Mouse (Mus musculus) liver, embryonic 12.5 days (tissue): ENCODE measurements around the gene Yod1. TPM values are rescaled to one million over a fixed set of nuclear protein-coding genes. Genes with fewer than 3 reads are reported as not detected.
A peak's percentile ranks its signal among the peaks of the same experiment; 100 is the strongest.

Source experiments
- ATAC-seq: fragments of 200-750 bp; cut with Nextera tagmentation; 2 replicates; pipeline ENCODE4 v1.8.0; 2017; ENCODE audit warnings: moderate number of reproducible peaks, mild to moderate bottlenecking, moderate library complexity
- H3K27ac ChIP-seq: fragments of 300-500 bp; sonication (generic); 2 replicates; pipeline ENCODE4 v1.5.1; 2016; ENCODE audit warnings: mild to moderate bottlenecking
- H3K27me3 ChIP-seq: fragments of 300-500 bp; sonication (generic); replicated peaks from 2 replicates; pipeline ENCODE4 v1.6.1; 2016; ENCODE audit warnings: mild to moderate bottlenecking, moderate library complexity
- H3K36me3 ChIP-seq: fragments of 300-500 bp; sonication (generic); 2 replicates; pipeline ENCODE4 v1.6.1; 2016; ENCODE audit warnings: mild to moderate bottlenecking, moderate library complexity
- H3K4me1 ChIP-seq: fragments of 300-500 bp; sonication (generic); 2 replicates; pipeline ENCODE4 v1.6.1; 2016
- H3K4me2 ChIP-seq: fragments of 300-500 bp; sonication (generic); 2 replicates; pipeline ENCODE4 v1.6.1; 2016; ENCODE audit warnings: mild to moderate bottlenecking, moderate library complexity
- H3K4me3 ChIP-seq: fragments of 300-500 bp; sonication (generic); 2 replicates; pipeline ENCODE4 v1.5.1; 2016; ENCODE audit warnings: mild to moderate bottlenecking, moderate library complexity
- H3K9ac ChIP-seq: fragments of 300-500 bp; sonication (generic); 2 replicates; pipeline ENCODE4 v1.6.1; 2016; ENCODE audit warnings: mild to moderate bottlenecking, moderate library complexity
- H3K9me3 ChIP-seq: fragments of 300-500 bp; sonication (generic); replicated peaks from 2 replicates; pipeline ENCODE4 v1.6.1; 2016; ENCODE audit warnings: mild to moderate bottlenecking, moderate library complexity
- WGBS: fragments of 180-500 bp; shearing (Covaris S2); methylation state at CpG from one replicate; pipeline ENCODE4 v1.1.7; 2016; ENCODE audit not compliant: insufficient replicate concordance; 5-methylcytosine and 5-hydroxymethylcytosine counted together
- polyA plus RNA-seq: library from polyadenylated mRNA; unstranded; fragments of >200 nt; fragmentation: Nextera tagmentation; extraction: Ambion mirVana; gene quantifications from 2 replicates; pipeline ENCODE4 v1.2.1, GENCODE M21; 2016

The Yod1 gene
- polyA plus RNA-seq, 1 experiment from 2014 or later, result 49.7 TPM

GRCm38 (mm10) chr1:130734452-130734851, 17.3 kb downstream of the Yod1 start:
- H3K27ac ChIP-seq, result peak overlapping the region; percentile 90

GRCm38 (mm10) chr1:130734852-130735251, 17.7 kb downstream of the Yod1 start:
- WGBS, result 77% methylated on average over 8 of the region's 8 CpGs
- Histone ChIP-seq H3K36me3 (peaks cover 24% of the 10 kb centered on the region; the same call in 1 of the 2 replicates), H3K9me3 (no peaks in the 10 kb centered on the region), H3K27ac (peak overlapping the region; percentile 90), H3K4me3 (peak overlapping the region; percentile 65; the same call in 1 of the 2 replicates), H3K27me3 (no peaks in the 10 kb centered on the region), H3K4me1 (peaks cover 99% of the 10 kb centered on the region), H3K9ac (peak overlapping the region; percentile 65; the same call in 1 of the 2 replicates), H3K4me2 (peak overlapping the region; percentile 78)
- ATAC-seq, result no peak

More at GRCm38 (mm10) chr1:130734452-130734851, 17.3 kb downstream of the Yod1 start:
- H3K4me1 ChIP-seq, result peaks cover 99% of the 10 kb centered on the region
- H3K4me3 ChIP-seq, result peak overlapping the region; percentile 65; the same call in 1 of the 2 replicates
- WGBS, result 73% methylated on average over 5 of the region's 5 CpGs
- ATAC-seq, result no peak
- H3K36me3 ChIP-seq, result peaks cover 24% of the 10 kb centered on the region; the same call in 1 of the 2 replicates
- peak overlapping the region; percentile 78 for H3K4me2 ChIP-seq
- no peaks in the 10 kb centered on the region for H3K27me3 ChIP-seq
- peak overlapping the region; percentile 65 for H3K9ac ChIP-seq
- H3K9me3 ChIP-seq, result no peaks in the 10 kb centered on the region

GRCm38 (mm10) chr1:130737411-130737881, 20.3 kb downstream of the Yod1 start:
- 51% methylated on average over 11 of the region's 11 CpGs for WGBS
- peaks cover 98% of the 10 kb centered on the region for H3K4me1 ChIP-seq
- H3K27me3 ChIP-seq, result no peaks in the 10 kb centered on the region
- 0 out of 2 replicates have a peak overlapping the region, but pooled peaks have one; percentile 19 for H3K9ac ChIP-seq
- H3K27ac ChIP-seq, result peak overlapping the region; percentile 100
- no peak for ATAC-seq
- H3K4me3 ChIP-seq, result no peak overlapping the region
- H3K36me3 ChIP-seq, result peaks cover 28% of the 10 kb centered on the region
- H3K9me3 ChIP-seq, result no peaks in the 10 kb centered on the region
- H3K4me2 ChIP-seq, result peak overlapping the region; percentile 43

GRCm38 (mm10) chr1:130737916-130738315, 20.8 kb downstream of the Yod1 start:
- 0 out of 2 replicates have a peak overlapping the region, but pooled peaks have one; percentile 90 for H3K9ac ChIP-seq
- H3K4me3 ChIP-seq, result no peak overlapping the region
- peak overlapping the region; percentile 84 for H3K4me2 ChIP-seq
- no peaks in the 10 kb centered on the region for H3K27me3 ChIP-seq
- no peaks in the 10 kb centered on the region for H3K9me3 ChIP-seq
- 90% methylated on average over 7 of the region's 7 CpGs for WGBS
- peaks cover 98% of the 10 kb centered on the region for H3K4me1 ChIP-seq
- H3K36me3 ChIP-seq, result peaks cover 33% of the 10 kb centered on the region
- no peak for ATAC-seq
- peak overlapping the region; percentile 100 for H3K27ac ChIP-seq

- Histone ChIP-seq H3K36me3 (peaks cover 40% of the 10 kb centered on the region), H3K9ac (peak overlapping the region; percentile 90), H3K9me3 (no peaks in the 10 kb centered on the region), H3K27ac (peak overlapping the region; percentile 100), H3K4me2 (peak overlapping the region; percentile 84), H3K4me3 (peak overlapping the region; percentile 65; the same call in 1 of the 2 replicates), H3K27me3 (no peaks in the 10 kb centered on the region), H3K4me1 (peaks cover 98% of the 10 kb centered on the region)
- ATAC-seq, result no peak
- 58% methylated on average over 3 of the region's 3 CpGs for WGBS
Observed at GRCm38 (mm10) chr1:130738551-130739106, 21.5 kb downstream of the Yod1 start.

GRCm38 (mm10) chr1:130739636-130740035, 22.5 kb downstream of the Yod1 start:
- 34% methylated on average over 3 of the region's 3 CpGs for WGBS
- Histone ChIP-seq H3K27ac (peak overlapping the region; percentile 100), H3K27me3 (no peaks in the 10 kb centered on the region), H3K9me3 (no peaks in the 10 kb centered on the region), H3K4me3 (peak overlapping the region; percentile 65), H3K4me2 (peak overlapping the region; percentile 84), H3K9ac (peak overlapping the region; percentile 90), H3K4me1 (peaks cover 98% of the 10 kb centered on the region), H3K36me3 (peaks cover 40% of the 10 kb centered on the region)
- ATAC-seq, result no peak

GRCm38 (mm10) chr1:130740227-130740648, 23.1 kb downstream of the Yod1 start:
- Histone ChIP-seq H3K4me2 (peak overlapping the region; percentile 84), H3K9ac (peak overlapping the region; percentile 90), H3K4me3 (peak overlapping the region; percentile 65), H3K4me1 (peaks cover 98% of the 10 kb centered on the region), H3K27me3 (no peaks in the 10 kb centered on the region), H3K27ac (peak overlapping the region; percentile 100), H3K9me3 (no peaks in the 10 kb centered on the region), H3K36me3 (peaks cover 43% of the 10 kb centered on the region)
- 29% methylated on average over 4 of the region's 4 CpGs for WGBS
- no peak for ATAC-seq

GRCm38 (mm10) chr1:130740781-130741720, 23.9 kb downstream of the Yod1 start:
- peak; percentile 95 for ATAC-seq
- Histone ChIP-seq H3K4me2 (peak overlapping the region; percentile 84), H3K4me3 (peak overlapping the region; percentile 65), H3K9me3 (no peaks in the 10 kb centered on the region), H3K4me1 (peaks cover 98% of the 10 kb centered on the region), H3K27me3 (no peaks in the 10 kb centered on the region), H3K36me3 (peaks cover 43% of the 10 kb centered on the region), H3K27ac (peak overlapping the region; percentile 100), H3K9ac (peak overlapping the region; percentile 90)
- WGBS, result 12% methylated on average over 15 of the region's 15 CpGs

- Histone ChIP-seq H3K27me3 (no peaks in the 10 kb centered on the region), H3K9me3 (no peaks in the 10 kb centered on the region), H3K27ac (peak overlapping the region; percentile 100), H3K4me1 (peaks cover 98% of the 10 kb centered on the region), H3K9ac (peak overlapping the region; percentile 70), H3K4me3 (no peak overlapping the region), H3K4me2 (peak overlapping the region; percentile 84), H3K36me3 (peaks cover 39% of the 10 kb centered on the region)
- WGBS, result 73% methylated on average over 7 of the region's 7 CpGs
- ATAC-seq, result no peak
Observed at GRCm38 (mm10) chr1:130742201-130742600, 25.1 kb downstream of the Yod1 start.

GRCm38 (mm10) chr1:130743775-130744174, 26.6 kb downstream of the Yod1 start:
- H3K9ac ChIP-seq, result peak overlapping the region; percentile 70
- WGBS, result 35% methylated on average over 1 of the region's 1 CpGs

GRCm38 (mm10) chr1:130744217-130744616, 27.1 kb downstream of the Yod1 start:
- ATAC-seq, result peak; percentile 58
- peak overlapping the region; percentile 70 for H3K9ac ChIP-seq
- peak overlapping the region; percentile 42 for H3K4me2 ChIP-seq
- H3K9me3 ChIP-seq, result no peaks in the 10 kb centered on the region
- no peaks in the 10 kb centered on the region for H3K27me3 ChIP-seq
- H3K27ac ChIP-seq, result peak overlapping the region; percentile 100
- H3K36me3 ChIP-seq, result peaks cover 23% of the 10 kb centered on the region
- peaks cover 82% of the 10 kb centered on the region for H3K4me1 ChIP-seq
- H3K4me3 ChIP-seq, result no peak overlapping the region
- 32% methylated on average over 2 of the region's 2 CpGs for WGBS

More at GRCm38 (mm10) chr1:130743775-130744174, 26.6 kb downstream of the Yod1 start:
- Histone ChIP-seq H3K4me3 (no peak overlapping the region), H3K27me3 (no peaks in the 10 kb centered on the region), H3K36me3 (peaks cover 26% of the 10 kb centered on the region), H3K27ac (peak overlapping the region; percentile 100), H3K4me1 (peaks cover 87% of the 10 kb centered on the region), H3K9me3 (no peaks in the 10 kb centered on the region), H3K4me2 (peak overlapping the region; percentile 42)
- ATAC-seq, result no peak
